Mouse (Mus musculus): ENCODE measurements around the gene Slc10a1. TPM values are rescaled to one million over a fixed set of nuclear protein-coding genes. Genes with fewer than 3 reads are reported as not detected.
A peak's percentile ranks its signal among the peaks of the same experiment; 100 is the strongest.

The Slc10a1 gene
- polyA plus RNA-seq, 1 experiment from 2014 or later = 0.36 TPM

- no peaks in the 10 kb centered on the region for H3K27me3 ChIP-seq (replicated peaks)
- H3K4me3 ChIP-seq (replicated peaks) = no peak overlapping the region
- H3K9me3 ChIP-seq = no peaks in the 10 kb centered on the region
- whole genome bisulfite sequencing = 82% methylated on average over 10 of the region's 10 CpGs
- no peaks in the 10 kb centered on the region for H3K36me3 ChIP-seq
- no peaks in the 10 kb centered on the region for H3K4me1 ChIP-seq (replicated peaks)
- no peak overlapping the region for H3K27ac ChIP-seq
- H3K4me2 ChIP-seq (replicated peaks) = no peak overlapping the region
- no peak for ATAC-seq
- H3K9ac ChIP-seq = no peak overlapping the region
These were observed 23.3 kb upstream of the Slc10a1 start for GRCm38 (mm10) chr12:80991806-80992205.

- Histone ChIP-seq H3K9ac (no peak overlapping the region), H3K27me3 (replicated peaks) (no peaks in the 10 kb centered on the region), H3K4me2 (replicated peaks) (no peak overlapping the region), H3K4me1 (replicated peaks) (no peaks in the 10 kb centered on the region), H3K27ac (no peak overlapping the region), H3K9me3 (no peaks in the 10 kb centered on the region), H3K36me3 (no peaks in the 10 kb centered on the region), H3K4me3 (replicated peaks) (no peak overlapping the region)
- 84% methylated on average over 13 of the region's 13 CpGs for WGBS
- ATAC-seq = no peak
These were observed 22.5 kb upstream of the Slc10a1 start for GRCm38 (mm10) chr12:80990901-80991445.

- H3K4me3 ChIP-seq (replicated peaks) = no peak overlapping the region
- no peaks in the 10 kb centered on the region for H3K4me1 ChIP-seq (replicated peaks)
- no peaks in the 10 kb centered on the region for H3K27me3 ChIP-seq (replicated peaks)
- WGBS = 75% methylated on average over 3 of the region's 3 CpGs
- no peak overlapping the region for H3K27ac ChIP-seq
- ATAC-seq = no peak
- H3K36me3 ChIP-seq = no peaks in the 10 kb centered on the region
- H3K4me2 ChIP-seq (replicated peaks) = no peak overlapping the region
- H3K9me3 ChIP-seq = no peaks in the 10 kb centered on the region
- no peak overlapping the region for H3K9ac ChIP-seq
These were observed 19.8 kb upstream of the Slc10a1 start for GRCm38 (mm10) chr12:80988286-80988685.

GRCm38 (mm10) chr12:80986628-80987027, 18.1 kb upstream of the Slc10a1 start:
- Histone ChIP-seq H3K4me1 (replicated peaks) (no peaks in the 10 kb centered on the region), H3K4me2 (replicated peaks) (no peak overlapping the region), H3K9me3 (no peaks in the 10 kb centered on the region), H3K36me3 (no peaks in the 10 kb centered on the region), H3K27me3 (replicated peaks) (no peaks in the 10 kb centered on the region), H3K27ac (no peak overlapping the region), H3K4me3 (replicated peaks) (no peak overlapping the region), H3K9ac (no peak overlapping the region)
- WGBS = 81% methylated on average over 4 of the region's 4 CpGs
- no peak for ATAC-seq

GRCm38 (mm10) chr12:80983695-80984094, 15.2 kb upstream of the Slc10a1 start:
- Histone ChIP-seq H3K4me3 (replicated peaks) (no peak overlapping the region), H3K27me3 (replicated peaks) (no peaks in the 10 kb centered on the region), H3K4me2 (replicated peaks) (no peak overlapping the region), H3K36me3 (no peaks in the 10 kb centered on the region), H3K9me3 (no peaks in the 10 kb centered on the region), H3K4me1 (replicated peaks) (no peaks in the 10 kb centered on the region), H3K27ac (no peak overlapping the region), H3K9ac (no peak overlapping the region)
- ATAC-seq = no peak
- WGBS = 71% methylated on average over 9 of the region's 9 CpGs

GRCm38 (mm10) chr12:80982326-80982725, 13.8 kb upstream of the Slc10a1 start:
- Histone ChIP-seq H3K27me3 (replicated peaks) (no peaks in the 10 kb centered on the region), H3K4me1 (replicated peaks) (no peaks in the 10 kb centered on the region), H3K9ac (no peak overlapping the region), H3K9me3 (no peaks in the 10 kb centered on the region), H3K27ac (no peak overlapping the region), H3K4me3 (replicated peaks) (no peak overlapping the region), H3K36me3 (no peaks in the 10 kb centered on the region), H3K4me2 (replicated peaks) (no peak overlapping the region)
- WGBS = under 1% methylated on average over 7 of the region's 7 CpGs
- ATAC-seq = no peak

- WGBS = 79% methylated on average over 11 of the region's 11 CpGs
- Histone ChIP-seq H3K9me3 (no peaks in the 10 kb centered on the region), H3K4me2 (replicated peaks) (no peak overlapping the region), H3K9ac (no peak overlapping the region), H3K4me3 (replicated peaks) (no peak overlapping the region), H3K27ac (no peak overlapping the region), H3K4me1 (replicated peaks) (no peaks in the 10 kb centered on the region), H3K36me3 (no peaks in the 10 kb centered on the region), H3K27me3 (replicated peaks) (no peaks in the 10 kb centered on the region)
- ATAC-seq = no peak
These were observed 7.6 kb upstream of the Slc10a1 start for GRCm38 (mm10) chr12:80975939-80976671.

- Histone ChIP-seq H3K27ac (no peak overlapping the region), H3K9ac (no peak overlapping the region), H3K27me3 (replicated peaks) (no peaks in the 10 kb centered on the region), H3K4me1 (replicated peaks) (no peaks in the 10 kb centered on the region), H3K4me3 (replicated peaks) (no peak overlapping the region), H3K36me3 (no peaks in the 10 kb centered on the region), H3K4me2 (replicated peaks) (no peak overlapping the region), H3K9me3 (no peaks in the 10 kb centered on the region)
- no peak for ATAC-seq
- WGBS = 42% methylated on average over 3 of the region's 3 CpGs
These were observed 3.3 kb upstream of the Slc10a1 start for GRCm38 (mm10) chr12:80971756-80972155.

GRCm38 (mm10) chr12:80970181-80970705, 1.7 kb upstream of the Slc10a1 start:
- 79% methylated on average over 8 of the region's 8 CpGs for WGBS
- no peaks in the 10 kb centered on the region for H3K27me3 ChIP-seq (replicated peaks)
- no peaks in the 10 kb centered on the region for H3K9me3 ChIP-seq
- no peaks in the 10 kb centered on the region for H3K36me3 ChIP-seq
- H3K4me1 ChIP-seq (replicated peaks) = no peaks in the 10 kb centered on the region
- no peak overlapping the region for H3K27ac ChIP-seq
- H3K9ac ChIP-seq = no peak overlapping the region
- ATAC-seq = no peak
- H3K4me2 ChIP-seq (replicated peaks) = no peak overlapping the region
- no peak overlapping the region for H3K4me3 ChIP-seq (replicated peaks)

GRCm38 (mm10) chr12:80967918-80968317, 587 bp downstream of the Slc10a1 start:
- 81% methylated on average over 9 of the region's 9 CpGs for WGBS
- H3K9me3 ChIP-seq = no peaks in the 10 kb centered on the region

GRCm38 (mm10) chr12:80966059-80966838, 2.3 kb downstream of the Slc10a1 start:
- no peaks in the 10 kb centered on the region for H3K9me3 ChIP-seq
- 64% methylated on average over 11 of the region's 11 CpGs for WGBS
- no peaks in the 10 kb centered on the region for H3K4me1 ChIP-seq (replicated peaks)
- H3K9ac ChIP-seq = no peak overlapping the region
- peak; percentile 61 for ATAC-seq
- no peak overlapping the region for H3K4me3 ChIP-seq (replicated peaks)
- H3K27ac ChIP-seq = no peak overlapping the region
- H3K4me2 ChIP-seq (replicated peaks) = 0 out of 2 replicates have a peak overlapping the region, but pooled peaks have one; percentile 9
- no peaks in the 10 kb centered on the region for H3K36me3 ChIP-seq
- H3K27me3 ChIP-seq (replicated peaks) = no peaks in the 10 kb centered on the region

More at GRCm38 (mm10) chr12:80967918-80968317, 587 bp downstream of the Slc10a1 start:
- H3K4me2 ChIP-seq (replicated peaks) = no peak overlapping the region
- no peaks in the 10 kb centered on the region for H3K36me3 ChIP-seq
- no peaks in the 10 kb centered on the region for H3K27me3 ChIP-seq (replicated peaks)
- no peak overlapping the region for H3K4me3 ChIP-seq (replicated peaks)
- no peak overlapping the region for H3K9ac ChIP-seq
- H3K4me1 ChIP-seq (replicated peaks) = no peaks in the 10 kb centered on the region
- no peak for ATAC-seq
- no peak overlapping the region for H3K27ac ChIP-seq

- H3K9ac ChIP-seq = no peak overlapping the region
- ATAC-seq = no peak
- WGBS = 73% methylated on average over 4 of the region's 4 CpGs
These were observed 5.9 kb downstream of the Slc10a1 start for GRCm38 (mm10) chr12:80962566-80962965.

More at GRCm38 (mm10) chr12:80962566-80962965, 5.9 kb downstream of the Slc10a1 start:
- no peak overlapping the region for H3K4me2 ChIP-seq (replicated peaks)
- no peak overlapping the region for H3K27ac ChIP-seq
- H3K9me3 ChIP-seq = no peaks in the 10 kb centered on the region
- no peaks in the 10 kb centered on the region for H3K4me1 ChIP-seq (replicated peaks)
- no peak overlapping the region for H3K4me3 ChIP-seq (replicated peaks)
- H3K27me3 ChIP-seq (replicated peaks) = no peaks in the 10 kb centered on the region
- peaks cover 10% of the 10 kb centered on the region; the same call in 1 of the 2 replicates for H3K36me3 ChIP-seq
